Mouse (Mus musculus) left cerebral cortex, postnatal 25 days (tissue): ENCODE data around the gene Pcdh18. TPM values are rescaled to one million over a fixed set of nuclear protein-coding genes. Genes with fewer than 3 reads are reported as not detected.

Experiments used
- DNase-seq, 2 experiments: peaks; one replicate each; pipeline ENCODE4 v3.0.0; 2022; ENCODE audit warnings: low spot score in 2 of 2, mixed read lengths in 1 of 2
- intact Hi-C: fragments of 180-260 bp; cut with DNase I; formaldehyde crosslinking; loops from one replicate; pipeline ENCODE4 v1.15.1; 2025
- total RNA-seq, 2 experiments: library from RNA; stranded (reverse); gene quantifications; 2 replicates each; pipeline ENCODE4 v1.2.3; 2021

Gene Pcdh18
- 1 to 10 TPM; 5.6 to 7.7 TPM for total RNA-seq

DNA sequence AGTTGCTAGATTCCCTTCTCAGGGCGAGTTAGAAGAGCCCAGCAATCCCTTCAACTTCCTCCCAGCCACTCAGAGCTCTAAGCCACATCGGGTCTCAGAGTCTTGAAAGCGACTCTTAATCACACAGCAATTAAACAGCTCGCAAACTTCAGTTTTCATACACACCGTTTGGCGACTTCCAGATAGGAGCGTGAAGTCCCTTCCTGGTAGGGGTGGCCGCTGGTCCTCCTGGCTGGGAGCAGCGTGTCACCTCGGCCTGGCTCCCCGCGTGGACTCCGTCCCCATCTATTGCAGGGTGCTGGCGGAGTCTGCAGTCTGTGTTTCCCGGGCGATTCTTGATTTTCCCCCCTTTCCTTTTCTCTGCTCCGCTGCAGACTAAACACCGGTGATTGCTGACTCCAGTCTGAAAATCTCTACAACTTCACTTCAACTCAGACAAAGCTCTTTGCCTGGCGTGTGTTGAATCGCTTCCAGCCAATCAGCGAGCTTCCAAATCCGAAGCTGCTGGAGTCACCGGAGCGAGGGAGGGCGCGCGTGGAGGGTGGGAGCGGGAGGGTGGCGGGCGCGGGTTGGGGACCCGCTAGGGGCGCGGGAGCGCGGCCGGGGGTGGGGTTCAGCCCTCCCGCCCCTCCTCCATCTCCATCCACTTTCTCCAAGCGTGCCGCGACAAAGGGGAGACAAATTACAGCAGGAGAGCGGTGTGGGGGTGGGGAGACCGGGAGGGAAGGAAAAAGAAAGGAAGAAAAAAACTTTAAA, at the start of gene Pcdh18:
Pcdh18 (minus strand) TSS at position 456 of the 756 bp plus-strand sequence.
- DNase-seq = peak; percentile 60 to 79
- intact Hi-C loops = loop anchor here (5.0 kb wide), 1 partner anchor 120 kb away; no protein-coding TSS in a partner anchor

DNA sequence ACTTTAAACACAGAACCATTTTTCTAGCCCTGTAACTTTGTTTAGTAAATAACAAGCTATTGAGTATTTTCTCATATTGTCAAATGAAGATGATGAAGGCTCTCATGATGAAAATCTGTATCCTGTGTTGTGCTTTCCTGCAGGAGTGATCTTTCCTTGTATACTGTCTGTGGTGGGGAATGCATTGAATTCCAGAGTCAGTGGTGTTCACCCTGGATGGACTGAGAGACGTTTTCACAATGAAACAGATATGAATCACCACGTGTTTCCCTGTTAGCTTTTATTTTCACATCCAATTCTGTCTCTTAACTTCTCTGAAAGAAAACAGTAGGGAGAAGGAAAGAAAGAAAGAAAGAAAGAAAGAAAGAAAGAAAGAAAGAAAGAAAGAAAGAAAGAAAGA, 49.7 kb upstream of the Pcdh18 start:
- no peak for DNase-seq
- intact Hi-C loops = no loop called here

DNA sequence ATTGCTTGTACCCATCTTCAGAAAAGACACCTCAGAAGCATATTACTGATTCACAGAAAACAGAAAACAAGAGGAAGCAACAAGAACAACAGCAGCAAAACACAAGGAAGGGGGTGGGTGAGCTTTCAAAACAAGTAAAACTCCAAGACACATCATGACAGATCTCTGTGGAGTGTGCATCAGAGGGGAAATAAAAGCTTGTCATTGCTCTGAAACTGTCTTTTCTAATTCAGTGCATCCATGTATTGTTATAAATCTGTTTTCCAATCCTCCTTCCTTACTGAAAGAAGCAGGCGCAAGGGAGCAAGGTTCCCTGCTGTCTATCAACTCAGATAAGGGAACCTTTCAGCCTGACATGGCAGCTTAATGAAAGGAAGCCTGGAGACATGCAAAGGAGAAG, 48.4 kb upstream of the Pcdh18 start:
- intact Hi-C loops = no loop called here
- DNase-seq = no peak

DNA sequence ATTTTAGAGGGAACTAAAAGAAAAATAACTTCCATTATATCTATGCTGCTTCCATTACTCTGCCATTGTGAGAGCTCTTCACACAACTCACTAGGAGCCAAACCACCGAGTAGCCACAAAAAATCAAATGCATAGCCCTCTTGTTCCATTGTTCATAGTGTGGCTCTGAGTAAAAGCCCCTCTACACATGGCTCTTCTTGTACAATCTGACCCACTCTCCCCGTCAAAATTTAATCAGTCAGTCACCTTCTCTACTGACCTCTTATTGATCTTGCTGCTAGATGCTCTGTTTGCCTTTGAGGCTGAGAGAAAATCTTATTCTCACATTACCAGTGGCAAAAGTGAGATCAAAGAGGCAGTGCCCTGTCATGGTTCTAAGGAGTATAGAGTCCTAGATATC, 31.2 kb upstream of the Pcdh18 start:
- intact Hi-C loops = no loop called here

DNA sequence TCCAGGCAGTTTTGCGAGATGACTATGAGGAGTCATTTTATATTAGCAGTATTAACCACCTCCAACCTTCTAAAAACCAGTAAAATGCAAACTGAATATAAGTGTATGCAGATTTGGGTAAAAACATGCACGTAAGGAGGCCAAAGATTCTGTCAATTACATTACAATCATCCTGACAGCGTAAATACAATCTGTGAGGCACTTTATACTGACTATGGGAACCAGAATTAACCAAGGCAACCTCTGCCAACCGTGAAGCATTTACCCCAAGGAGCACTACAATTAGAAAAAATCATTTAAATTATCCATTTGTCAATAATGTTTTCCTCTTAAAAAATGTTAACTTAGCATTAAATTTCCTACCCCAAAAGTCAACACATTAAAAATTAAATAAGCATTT, 30.6 kb upstream of the Pcdh18 start:
- intact Hi-C loops = no loop called here

More for the DNA sequence above, 31.2 kb upstream of the Pcdh18 start:
- no peak for DNase-seq

DNA sequence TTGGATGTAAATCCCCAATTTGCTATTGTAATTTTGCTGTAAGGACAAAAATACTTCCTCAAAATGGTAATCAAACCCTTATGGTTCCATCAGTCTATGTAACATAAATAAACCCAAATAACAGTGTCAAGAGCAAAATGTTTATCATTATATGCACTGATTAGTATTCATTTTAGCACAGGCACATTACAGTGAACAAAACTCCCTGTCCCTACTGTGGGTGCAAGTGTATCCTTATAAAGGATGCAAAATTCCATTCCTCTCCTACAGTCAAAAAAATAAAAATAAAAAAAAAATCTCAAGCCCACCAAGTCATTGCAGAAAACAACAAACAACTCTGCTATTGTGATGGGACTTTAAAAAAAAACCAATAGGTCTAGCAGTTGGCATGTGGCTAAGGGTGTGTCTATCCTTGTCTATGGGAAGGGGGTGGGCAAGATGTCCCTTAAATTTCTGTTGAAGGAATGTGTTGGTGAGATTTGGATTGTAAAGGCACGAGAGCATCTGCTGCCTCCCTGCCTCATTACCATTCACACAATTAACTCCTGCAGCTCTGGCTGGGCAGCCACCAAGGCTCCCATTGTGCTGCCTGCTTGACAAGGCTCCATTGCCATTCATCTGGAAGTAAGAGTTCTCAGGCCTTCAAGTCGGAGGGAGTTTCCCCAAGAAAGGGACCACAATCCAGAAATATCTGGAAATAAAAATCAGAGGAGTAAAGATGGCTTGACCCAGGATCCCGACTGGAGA, 12.0 kb upstream of the Pcdh18 start:
- DNase-seq = no peak

More for the DNA sequence above, 30.6 kb upstream of the Pcdh18 start:
- no peak for DNase-seq

DNA sequence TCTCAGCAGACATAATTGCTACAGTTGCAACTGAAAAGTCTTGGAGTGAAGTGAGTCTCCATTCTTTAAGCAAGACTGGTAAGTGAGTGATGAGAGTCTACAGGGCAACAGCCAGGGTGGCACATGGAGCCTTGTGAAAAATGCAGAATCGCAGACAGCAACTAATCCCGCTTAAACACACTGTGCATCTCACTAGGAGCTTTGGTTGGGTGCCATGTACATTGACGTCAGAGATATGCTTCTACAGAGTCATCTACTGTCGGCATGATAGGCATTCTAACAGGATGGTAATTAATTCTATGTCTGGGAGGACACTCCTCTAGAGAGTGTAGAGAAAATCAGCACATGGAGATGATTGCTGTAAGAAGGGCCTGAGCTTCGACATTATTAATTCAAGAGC, 5.6 kb upstream of the Pcdh18 start:
- DNase-seq = no peak
- intact Hi-C loops = no loop called here

More for the DNA sequence above, 12.0 kb upstream of the Pcdh18 start:
- intact Hi-C loops = no loop called here

DNA sequence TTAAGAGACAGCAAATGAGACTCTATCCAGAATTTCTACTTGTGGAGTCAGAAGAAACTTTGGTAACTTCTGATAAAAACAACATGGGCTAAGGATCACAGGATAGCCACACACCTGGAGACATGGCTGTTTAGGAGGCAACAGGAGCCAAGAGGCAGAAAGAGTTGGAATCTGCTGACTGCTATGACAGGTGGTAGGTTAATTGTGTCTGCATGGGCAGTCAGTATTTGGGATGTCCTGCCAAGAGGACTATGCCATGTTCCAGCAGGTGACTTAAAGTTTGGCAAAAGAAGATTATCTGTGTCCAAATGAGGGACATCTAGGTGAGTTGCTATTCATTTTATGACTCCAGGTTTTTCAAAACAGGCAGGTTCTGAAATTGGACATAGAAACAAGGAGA, 4.8 kb upstream of the Pcdh18 start:
- intact Hi-C loops = no loop called here
- DNase-seq = no peak

DNA sequence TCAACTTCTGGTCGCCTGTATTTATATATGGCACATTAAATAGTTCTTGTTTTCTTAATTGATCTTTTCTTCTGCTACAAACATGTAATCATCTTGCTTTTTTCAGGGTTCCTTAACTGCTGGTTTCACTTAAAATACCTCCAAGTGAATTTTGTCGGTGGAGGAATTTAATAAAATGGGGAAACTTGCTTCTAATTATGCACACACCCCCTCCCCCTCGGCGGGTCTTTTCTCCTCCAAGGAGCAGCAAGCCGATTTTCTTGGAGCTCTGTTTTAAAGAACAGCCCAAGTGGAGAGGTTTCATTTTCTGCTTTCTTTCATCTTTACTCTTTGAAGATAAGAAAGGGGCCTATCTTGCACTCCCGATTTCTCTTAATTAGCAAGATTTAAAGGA, 498 bp upstream of the Pcdh18 start:
- intact Hi-C loops = loop anchor here (5.0 kb wide), 1 partner anchor 120 kb away; no protein-coding TSS in a partner anchor
- DNase-seq = no peak

DNA sequence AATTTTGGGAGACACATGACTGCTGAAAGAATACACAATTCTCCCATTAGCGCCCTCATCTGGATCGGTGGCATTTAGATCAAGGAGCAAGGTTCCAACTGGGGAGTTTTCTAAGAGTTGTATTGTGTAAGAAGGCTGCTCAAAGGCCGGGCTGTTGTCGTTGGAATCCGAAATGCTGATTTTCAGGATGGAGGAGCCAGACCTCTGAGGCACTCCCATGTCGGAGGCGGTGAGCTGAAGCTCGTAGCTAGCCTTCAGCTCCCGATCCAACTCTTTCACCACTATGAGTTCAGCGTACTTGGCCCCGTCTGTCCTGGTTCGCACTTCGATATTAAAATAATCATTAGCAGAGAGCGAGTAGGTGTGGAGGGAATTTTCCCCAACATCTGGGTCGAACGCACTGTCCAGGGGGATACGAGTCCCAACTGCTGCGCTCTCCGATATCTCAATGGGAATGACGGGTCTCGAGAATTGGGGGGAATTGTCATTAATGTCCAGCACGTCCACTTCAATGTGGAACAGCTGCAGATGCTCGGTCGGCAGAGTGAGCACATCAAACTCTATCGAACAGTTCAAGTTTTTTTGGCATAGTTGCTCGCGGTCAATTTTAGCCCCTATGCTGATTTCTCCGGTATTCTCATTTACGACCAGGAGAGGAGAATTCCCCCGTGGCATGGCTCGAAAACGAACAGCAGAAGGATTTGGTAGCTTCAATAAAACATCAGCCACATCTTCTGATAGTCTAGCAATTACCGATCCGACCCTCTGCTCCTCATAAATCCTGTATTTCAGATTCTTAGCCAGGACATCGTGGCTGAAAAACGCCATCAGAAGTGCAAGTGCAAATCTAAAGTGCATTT, 909 bp downstream of the Pcdh18 start:
- intact Hi-C loops = loop anchor here (5.0 kb wide), 1 partner anchor 119 kb away; no protein-coding TSS in a partner anchor
- DNase-seq = peak; percentile 25 to 28

DNA sequence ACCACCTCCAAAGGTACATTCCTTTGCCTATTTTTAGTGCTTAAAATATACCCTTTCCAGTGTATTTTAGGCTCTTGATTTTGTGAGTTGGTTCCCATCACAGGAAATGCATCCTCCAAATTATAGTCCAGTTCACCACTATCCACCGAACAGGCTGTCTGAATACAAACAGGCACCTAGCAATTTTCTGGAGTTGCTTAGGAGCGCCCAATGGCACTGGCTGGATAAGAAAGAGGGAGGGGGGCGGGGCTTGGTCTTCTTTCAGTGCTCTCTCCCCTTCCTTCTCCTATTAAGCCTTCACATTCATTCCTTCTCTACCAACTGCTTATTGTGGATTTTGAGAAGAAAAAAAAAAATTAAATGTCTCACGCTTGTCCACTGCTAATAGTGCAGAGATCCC, 4.4 kb downstream of the Pcdh18 start:
- no peak for DNase-seq
- intact Hi-C loops = no loop called here

DNA sequence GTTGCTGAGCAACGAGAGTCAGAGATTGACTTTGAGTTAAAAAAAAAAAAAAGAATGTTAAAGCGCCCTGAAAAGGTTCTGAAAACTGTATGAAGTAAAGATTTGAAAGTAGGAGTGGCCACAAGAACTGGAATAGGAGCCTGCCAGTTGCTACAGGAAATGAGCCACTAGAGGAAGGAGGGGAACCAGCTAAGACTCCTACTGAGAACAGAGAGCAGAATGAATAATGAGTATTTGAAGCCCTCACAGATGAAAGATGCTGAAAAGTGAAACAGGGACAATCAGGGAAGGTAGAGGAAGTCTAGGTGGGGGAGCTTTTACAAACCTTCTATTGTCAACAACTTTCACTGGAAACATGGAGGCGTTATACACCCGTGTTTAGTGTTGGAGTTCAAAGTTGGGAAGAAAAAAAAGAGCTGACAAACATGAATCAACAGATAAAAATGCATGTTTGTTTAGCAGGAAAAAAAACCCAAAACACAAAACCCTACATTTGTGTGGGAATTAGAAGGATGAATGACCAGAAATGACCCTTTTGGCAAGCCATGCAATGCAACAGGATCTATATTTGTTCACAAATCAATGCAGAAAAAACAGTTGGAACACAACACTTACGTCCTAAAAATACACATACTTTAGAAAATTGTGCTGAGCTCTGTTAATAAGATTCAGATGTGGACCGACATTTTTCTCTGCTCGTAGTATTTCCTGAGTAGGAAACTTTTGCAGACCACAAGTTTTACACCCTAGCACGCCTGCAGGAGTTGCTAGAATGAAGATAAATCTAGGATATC, 7.4 kb downstream of the Pcdh18 start:
- DNase-seq = no peak
- intact Hi-C loops = no loop called here

DNA sequence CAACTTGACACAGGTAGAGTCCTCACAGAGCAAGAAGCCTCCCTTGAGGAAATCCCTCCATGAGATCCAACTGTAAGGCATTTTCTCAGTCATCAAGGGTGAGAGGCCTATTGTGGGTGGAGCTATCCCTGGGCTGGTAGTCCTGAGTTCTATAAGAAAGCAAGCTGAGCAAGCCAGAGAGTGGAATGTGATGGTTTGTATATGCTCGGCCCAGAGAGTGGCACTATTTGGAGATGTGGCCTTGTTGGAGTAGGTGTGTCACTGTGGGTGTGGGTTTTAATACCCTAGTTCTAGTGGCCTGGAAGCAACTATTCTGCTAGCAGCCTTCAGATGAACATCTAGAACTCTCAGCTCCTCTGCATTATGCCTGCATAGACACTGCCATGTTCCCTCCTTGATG, 9.1 kb downstream of the Pcdh18 start:
- intact Hi-C loops = no loop called here

DNA sequence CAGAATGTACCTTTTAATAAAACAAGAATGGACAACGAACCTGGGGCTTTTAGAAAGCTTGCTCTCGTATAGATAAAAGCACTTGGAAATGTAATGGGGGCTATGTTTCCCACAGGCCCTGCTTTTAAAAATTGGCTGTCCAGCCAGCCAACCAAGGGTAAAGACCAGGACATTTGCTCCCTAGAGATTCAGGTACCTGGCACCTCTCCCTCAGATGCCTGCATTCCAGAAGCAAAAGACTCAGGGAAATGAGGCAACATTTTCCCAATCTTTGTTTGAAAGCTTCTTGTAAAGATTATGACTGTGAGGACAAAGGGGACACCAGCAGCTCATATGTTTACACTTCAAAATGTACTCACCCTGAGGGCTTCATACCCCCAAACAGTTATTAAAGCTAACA, 18.1 kb downstream of the Pcdh18 start:
- intact Hi-C loops = no loop called here
- DNase-seq = no peak

More for the DNA sequence above, 9.1 kb downstream of the Pcdh18 start:
- DNase-seq = no peak

DNA sequence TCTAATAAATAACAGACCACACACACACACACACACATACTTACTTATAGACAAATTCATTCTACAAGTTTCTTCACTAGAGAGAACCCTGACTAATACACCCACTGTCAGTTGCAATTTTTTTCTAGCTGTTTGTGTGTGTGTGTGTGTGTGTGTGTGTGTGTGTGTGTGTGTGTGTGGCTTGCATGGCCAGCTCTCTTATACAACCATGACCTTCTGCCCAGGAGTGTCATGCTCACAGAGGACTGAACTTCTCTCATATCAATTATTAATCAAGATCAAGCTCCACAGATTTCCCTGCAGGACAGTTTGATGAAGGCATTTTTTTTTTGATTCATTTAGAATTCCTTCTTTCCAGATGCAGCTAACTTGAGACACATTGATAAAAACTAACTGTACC, 18.6 kb downstream of the Pcdh18 start:
- intact Hi-C loops = no loop called here
- DNase-seq = no peak

DNA sequence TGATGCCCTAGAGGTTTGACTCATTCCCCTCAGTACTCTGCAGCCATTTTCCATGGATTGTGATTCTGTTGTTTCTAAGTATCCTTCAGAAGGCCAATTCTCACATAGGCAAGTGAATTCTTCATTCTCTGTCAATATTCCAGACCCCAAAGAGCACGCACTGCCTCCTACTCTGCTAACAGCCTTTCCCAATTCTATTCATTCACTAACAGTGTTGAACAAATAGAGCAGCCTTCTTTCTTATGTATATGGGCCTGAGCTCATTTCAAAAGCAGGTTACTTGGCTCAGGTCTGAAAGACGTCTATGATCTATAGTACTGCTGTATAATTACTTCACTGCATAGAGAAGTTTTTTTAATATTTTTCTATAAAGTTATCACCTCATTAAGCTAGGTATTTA, 50.6 kb downstream of the Pcdh18 start:
- no peak for DNase-seq
- intact Hi-C loops = no loop called here

DNA sequence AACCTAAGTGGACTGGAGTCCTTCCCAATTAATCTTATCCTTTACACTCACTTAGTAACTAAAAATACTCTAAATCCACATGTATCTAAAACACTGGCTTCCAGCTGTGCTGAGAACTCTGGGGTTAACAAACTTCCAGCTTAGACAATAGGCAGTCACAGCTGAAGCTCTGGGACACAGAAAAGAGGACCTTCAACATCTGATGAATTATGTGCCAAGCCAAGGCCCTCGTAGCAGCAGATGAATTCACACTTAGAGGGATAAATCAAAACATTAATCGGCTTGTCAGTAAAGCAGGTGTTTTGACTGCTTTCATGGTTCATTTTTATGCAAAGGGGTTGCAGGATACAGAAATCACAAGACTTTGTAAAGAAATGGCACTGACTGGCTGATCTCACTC, 57.2 kb downstream of the Pcdh18 start:
- no peak for DNase-seq
- intact Hi-C loops = no loop called here
